Mouse (Mus musculus): ENCODE data around the gene Mrpl38.

GRCm38 (mm10) chr11:116146294-116146985 is 7.8 kb upstream of the Mrpl38 start:
- no peak for TF ChIP-seq CTCF (IDR thresholded peaks at IDR 0.05; ENCODE audit: borderline replicate concordance, insufficient read depth, low read length)
- TF ChIP-seq POLR2A (IDR thresholded peaks at IDR 0.05; ENCODE audit: low read depth, low read length): no peak
